Mouse (Mus musculus): ENCODE measurements around the gene Tmem136.

DNA sequence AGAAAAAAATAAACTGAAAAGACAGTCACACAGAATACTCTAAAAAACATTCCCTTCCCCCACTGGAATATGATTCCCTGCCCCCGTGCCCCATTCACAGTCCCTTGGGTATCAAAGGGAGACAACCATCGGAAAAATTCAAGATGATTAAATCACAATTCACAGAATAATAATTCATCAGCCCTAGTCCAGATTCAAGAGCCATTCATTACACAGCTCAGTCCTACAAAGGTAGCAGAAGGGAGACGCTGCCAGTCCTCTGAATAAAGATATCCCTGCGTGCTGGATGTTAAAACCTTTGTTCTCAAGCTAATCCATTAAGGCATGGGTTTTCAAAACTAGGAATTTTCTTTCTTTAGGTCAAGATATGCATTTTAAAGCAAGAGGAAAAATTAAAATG, 45.8 kb downstream of the Tmem136 start:
- TF ChIP-seq CTCF (conservative IDR thresholded peaks at IDR 0.05 in 1 of 2, IDR thresholded peaks at IDR 0.05 in 1 of 2; ENCODE audit: low read depth in 2 of 2, low read length in 2 of 2), result no peak
- no peak for TF ChIP-seq MYC (IDR thresholded peaks at IDR 0.05; ENCODE audit: low read depth, low read length)
- TF ChIP-seq NRF1 (IDR thresholded peaks at IDR 0.05; ENCODE audit: low read depth, low read length), result no peak
- TF ChIP-seq EP300 (IDR thresholded peaks at IDR 0.05; ENCODE audit: low read length), result no peak
- no peak for TF ChIP-seq BHLHE40 (IDR thresholded peaks at IDR 0.05; ENCODE audit: low read depth, low read length)
- no peak for TF ChIP-seq E2F4 (IDR thresholded peaks at IDR 0.05; ENCODE audit: insufficient replicate concordance, low read depth, low read length)
- TF ChIP-seq ZC3H11A (IDR thresholded peaks at IDR 0.05; ENCODE audit: low read depth, low read length), result no peak
- TF ChIP-seq MAZ (IDR thresholded peaks at IDR 0.05; ENCODE audit: low read depth, low read length), result no peak
- no peak for TF ChIP-seq MAX (IDR thresholded peaks at IDR 0.05; ENCODE audit: low read length)
- no peak for TF ChIP-seq PAX5 (IDR thresholded peaks at IDR 0.05; ENCODE audit: low read length)
- TF ChIP-seq NELFE (IDR thresholded peaks at IDR 0.05; ENCODE audit: low read depth, low read length), result no peak
- TF ChIP-seq ZNF384 (IDR thresholded peaks at IDR 0.05; ENCODE audit: low read depth, low read length), result no peak
- TF ChIP-seq JUN (IDR thresholded peaks at IDR 0.05; ENCODE audit: insufficient read depth, low read depth, low read length), result no peak
